Mouse (Mus musculus) gastrocnemius, adult 2 months (tissue): Measurements from ENCODE around the gene Pdrg1. TPM values are rescaled to one million over a fixed set of nuclear protein-coding genes. Genes with fewer than 3 reads are reported as not detected.
A peak's percentile ranks its signal among the peaks of the same experiment; 100 is the strongest.

Source experiments
- DNase-seq: peaks from one replicate; pipeline ENCODE4 v3.0.0; 2022
- H3K27ac ChIP-seq: fragments of 200-600 bp; 2 replicates; pipeline ENCODE4 v1.8.1; 2022; ENCODE audit warnings: mild to moderate bottlenecking
- H3K4me3 ChIP-seq: fragments of 200-600 bp; 2 replicates; pipeline ENCODE4 v1.8.1; 2022; ENCODE audit warnings: mild to moderate bottlenecking, moderate library complexity
- CTCF ChIP-seq: fragments of 200-600 bp; IDR thresholded peaks from 2 replicates; pipeline ENCODE4 v1.8.1; 2022; ENCODE audit warnings: antibody characterized with exemption, mild to moderate bottlenecking, moderate library complexity
- intact Hi-C: fragments of 180-260 bp; cut with DNase I; formaldehyde crosslinking; loops from one replicate; pipeline ENCODE4 v1.15.1; 2025
- total RNA-seq, 2 experiments: library from RNA; stranded (reverse); gene quantifications; 2 replicates each; pipeline ENCODE4 v1.2.3; 2021

Pdrg1 gene
- total RNA-seq, 2 experiments from 2014 or later, result 73.6 to 91.5 TPM

DNA sequence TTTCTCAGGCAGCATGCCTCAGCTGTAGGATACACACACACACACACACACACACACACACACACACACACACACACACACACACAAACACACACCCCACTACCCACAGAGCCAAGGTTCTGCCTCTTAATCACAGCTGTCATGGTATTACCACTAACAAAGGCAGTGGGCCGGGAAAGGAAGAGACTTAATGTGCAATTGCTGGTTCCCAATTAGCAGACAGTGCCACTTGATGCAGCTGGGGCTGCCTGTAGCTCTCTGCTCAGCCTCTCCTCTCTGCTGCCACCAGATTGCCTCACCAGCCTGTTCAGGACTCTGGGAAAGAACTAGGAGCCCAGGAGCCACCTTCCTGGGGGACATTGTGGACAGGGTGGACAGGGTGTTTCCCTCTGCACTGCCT, 29.6 kb downstream of the Pdrg1 start:
- intact Hi-C loops, result no loop called here
- H3K4me3 ChIP-seq, result no peak overlapping the region

DNA sequence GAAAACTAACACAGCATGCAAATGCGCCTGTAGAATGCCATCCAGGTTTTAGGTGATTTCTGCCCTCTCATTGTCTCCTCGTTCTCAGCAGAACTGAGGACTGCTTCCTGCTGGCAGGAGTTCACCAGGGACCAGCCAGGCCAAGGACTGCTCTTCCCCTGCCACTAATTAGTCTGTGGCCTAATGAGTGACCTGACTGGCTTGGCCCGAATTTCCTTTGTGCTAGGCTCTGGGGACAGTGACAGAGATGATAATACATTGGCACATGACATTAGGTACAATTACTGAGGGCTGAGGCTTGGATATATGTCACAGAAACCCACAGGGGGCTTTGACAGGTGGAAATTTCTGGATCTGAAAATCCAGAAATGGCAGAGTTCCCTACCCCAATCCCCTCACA, 38.2 kb downstream of the Pdrg1 start:
- no peak for TF ChIP-seq CTCF
- DNase-seq, result no peak
- intact Hi-C loops, result no loop called here
- no peak overlapping the region for H3K4me3 ChIP-seq
- H3K27ac ChIP-seq, result no peak overlapping the region

More for the DNA sequence above, 29.6 kb downstream of the Pdrg1 start:
- H3K27ac ChIP-seq, result no peak overlapping the region
- DNase-seq, result no peak
- no peak for TF ChIP-seq CTCF

GRCm38 (mm10) chr2:152965555-152965954, 49.7 kb downstream of the Pdrg1 start:
- Histone ChIP-seq H3K4me3 (no peak overlapping the region), H3K27ac (no peak overlapping the region)
- TF ChIP-seq CTCF, result no peak
- intact Hi-C loops, result no loop called here
- DNase-seq, result no peak

DNA sequence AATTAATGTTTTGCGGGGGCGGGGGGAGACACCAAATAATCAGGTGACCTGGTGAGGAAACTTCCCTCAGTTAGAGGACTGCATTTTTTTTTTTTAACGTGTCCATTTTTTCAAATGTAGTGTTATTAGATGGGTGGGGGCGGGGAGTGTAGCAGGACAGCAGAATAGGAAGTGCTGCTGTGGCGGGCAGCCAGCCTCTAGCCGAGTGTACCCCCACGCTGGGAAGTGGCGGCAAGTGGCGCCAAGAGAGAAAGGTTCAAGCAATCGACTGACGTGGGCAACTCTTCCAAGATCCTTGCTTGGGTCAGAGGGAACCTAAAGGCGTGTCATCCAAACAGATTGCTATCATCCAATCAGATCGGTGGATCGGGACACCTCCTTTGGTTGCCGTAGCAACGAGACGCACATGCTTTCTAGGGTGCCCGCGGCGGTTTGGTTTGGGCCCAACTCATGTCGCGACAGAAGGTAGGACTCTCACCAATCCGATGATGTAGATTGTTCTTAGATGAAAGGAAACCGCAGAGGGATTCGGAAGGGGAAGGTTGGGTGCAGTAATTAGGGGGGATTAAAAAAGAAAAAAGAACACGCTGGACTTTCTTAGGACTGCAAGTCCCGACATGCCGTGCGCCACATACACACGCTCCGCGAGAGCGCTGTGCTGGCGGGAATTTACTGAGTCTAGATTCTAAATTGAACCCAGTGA, 53.0 kb downstream of the Pdrg1 start, which contains the start of gene Ttll9:
Gene Ttll9, plus strand, starts transcription at position 395 of the 703 bp plus-strand sequence.
- H3K27ac ChIP-seq, result peak within 1 kb of the TSS; percentile 63; the same call in 1 of the 2 replicates
- H3K4me3 ChIP-seq, result peak within 1 kb of the TSS; percentile 77
- TF ChIP-seq CTCF, result no peak
- intact Hi-C loops, result no loop called here
- DNase-seq, result peak; percentile 76

Other genes starting within 250 kb of the Pdrg1 start
- gene Bcl2l1, start 183.7 kb downstream of the Pdrg1 start, total RNA-seq, result 10 to 100 TPM; 15.7 to 40.3 TPM
- 1 to 10 TPM; 1.1 to 1.7 TPM for gene Tpx2, start 167.5 kb downstream of the Pdrg1 start, total RNA-seq
- gene Mylk2, start 104.1 kb downstream of the Pdrg1 start, total RNA-seq, result 100 to 1,000 TPM; 445 to 720 TPM
- gene Foxs1, start 82.2 kb downstream of the Pdrg1 start, total RNA-seq, result 1 to 10 TPM; 1.4 to 1.7 TPM
- gene Dusp15, start 63.7 kb downstream of the Pdrg1 start, total RNA-seq, result under 1 TPM; 0.45 to 0.61 TPM
- not detected for gene Ttll9, start 52.9 kb downstream of the Pdrg1 start, total RNA-seq
- gene Xkr7, start 16.4 kb upstream of the Pdrg1 start, total RNA-seq, result not detected
- gene Ccm2l, start 50.5 kb upstream of the Pdrg1 start, total RNA-seq, result 1 to 10 TPM; 4.5 to 6.9 TPM
- gene Hck, start 93.0 kb upstream of the Pdrg1 start, total RNA-seq, result under 1 TPM; 0.20 to 0.45 TPM
- 10 to 100 TPM; 30.6 to 41.1 TPM for gene Tm9sf4, start 145.9 kb upstream of the Pdrg1 start, total RNA-seq
- under 1 TPM; 0.38 to 0.59 TPM for gene Tspyl3, start 210.0 kb upstream of the Pdrg1 start, total RNA-seq
- gene Plagl2, start 226.0 kb upstream of the Pdrg1 start, total RNA-seq, result 1 to 10 TPM; 2.5 to 2.8 TPM
- gene Pofut1, start 226.1 kb upstream of the Pdrg1 start, total RNA-seq, result 10 to 100 TPM in 1 of 2 experiments, 1 to 10 TPM in 1; 7.6 to 13.2 TPM